Mouse (Mus musculus) cerebellum, adult 2 months (tissue): Measurements from ENCODE around the gene Trpm5.

Experiments
- CTCF ChIP-seq: fragments of 200-500 bp; IDR thresholded peaks from 2 replicates; pipeline ENCODE4 v1.5.1; 2011; ENCODE audit warnings: low read depth, mild to moderate bottlenecking, control low read depth, low read length, moderate library complexity, borderline replicate concordance; ENCODE audit not compliant: insufficient read depth
- POLR2A ChIP-seq: fragments of 200-500 bp; IDR thresholded peaks from 2 replicates; pipeline ENCODE4 v1.6.1; 2011; ENCODE audit warnings: low read length, control low read depth, borderline replicate concordance; ENCODE audit not compliant: insufficient read depth

DNA sequence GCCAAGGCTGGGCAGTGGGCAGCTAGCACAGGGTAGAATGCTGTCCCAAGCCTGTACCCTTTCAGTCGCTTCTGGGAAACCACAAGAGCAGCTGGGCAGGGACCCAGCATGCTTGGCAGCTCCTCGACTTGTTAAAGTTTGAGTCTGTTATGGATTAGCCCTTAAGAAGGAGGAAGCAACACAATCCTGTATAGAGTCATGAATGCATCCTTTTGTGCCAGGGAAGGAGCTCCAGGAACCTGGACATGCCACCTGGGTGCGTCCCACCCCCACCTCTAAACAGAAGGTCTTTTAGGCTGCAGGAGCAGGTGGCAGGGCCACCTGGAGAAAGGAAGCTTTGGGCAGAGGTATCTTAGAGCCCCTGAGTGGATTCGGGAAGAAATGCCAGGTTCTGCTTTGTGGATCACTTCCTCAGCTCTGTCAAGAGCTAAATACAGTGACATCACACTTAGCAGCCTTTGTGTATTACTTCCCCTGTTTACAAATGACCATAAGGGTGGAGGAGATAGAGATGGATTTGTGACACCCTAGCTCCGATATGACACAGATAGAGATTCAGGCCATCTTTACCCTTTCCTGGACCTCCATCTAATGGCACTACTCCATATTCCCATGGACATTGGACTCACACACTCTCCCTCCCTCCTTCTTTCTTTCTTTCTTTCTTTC lies 35.1 kb downstream of the Trpm5 start:
- TF ChIP-seq CTCF (no peak), POLR2A (no peak)
